Mouse (Mus musculus) hindbrain, embryonic 12.5 days (tissue): ENCODE measurements around the gene Asgr1. TPM values are rescaled to one million over a fixed set of nuclear protein-coding genes. Genes with fewer than 3 reads are reported as not detected.

Experiments used
- ATAC-seq: fragments of 200-750 bp; cut with Nextera tagmentation; 2 replicates; pipeline ENCODE4 v1.8.0; 2017; ENCODE audit warnings: moderate TSS enrichment; ENCODE audit not compliant: low FRiP score
- H3K27ac ChIP-seq: fragments of 300-500 bp; sonication (generic); 2 replicates; pipeline ENCODE4 v1.5.1; 2016; ENCODE audit warnings: mild to moderate bottlenecking
- H3K27me3 ChIP-seq: fragments of 300-500 bp; sonication (generic); 2 replicates; pipeline ENCODE4 v1.6.1; 2016; ENCODE audit warnings: mild to moderate bottlenecking
- H3K36me3 ChIP-seq: fragments of 300-500 bp; sonication (generic); 2 replicates; pipeline ENCODE4 v1.6.1; 2016; ENCODE audit warnings: mild to moderate bottlenecking
- H3K4me1 ChIP-seq: fragments of 300-500 bp; sonication (generic); 2 replicates; pipeline ENCODE4 v1.6.1; 2016
- H3K4me2 ChIP-seq: fragments of 300-500 bp; sonication (generic); replicated peaks from 2 replicates; pipeline ENCODE4 v1.6.1; 2016; ENCODE audit warnings: mild to moderate bottlenecking
- H3K4me3 ChIP-seq: fragments of 300-500 bp; sonication (generic); 2 replicates; pipeline ENCODE4 v1.5.1; 2016; ENCODE audit warnings: mild to moderate bottlenecking
- H3K9ac ChIP-seq: fragments of 300-500 bp; sonication (generic); 2 replicates; pipeline ENCODE4 v1.6.1; 2016; ENCODE audit warnings: mild to moderate bottlenecking, moderate library complexity
- H3K9me3 ChIP-seq: fragments of 300-500 bp; sonication (generic); replicated peaks from 2 replicates; pipeline ENCODE4 v1.6.1; 2016; ENCODE audit warnings: mild to moderate bottlenecking
- WGBS: fragments of 180-500 bp; shearing (Covaris S2); methylation state at CpG from one replicate; pipeline ENCODE4 v1.1.7; 2016; 5-methylcytosine and 5-hydroxymethylcytosine counted together
- polyA plus RNA-seq: library from polyadenylated mRNA; unstranded; fragments of >200 nt; fragmentation: Nextera tagmentation; extraction: Ambion mirVana; gene quantifications from 2 replicates; pipeline ENCODE4 v1.2.1, GENCODE M21; 2016

The Asgr1 gene
- polyA plus RNA-seq, 1 experiment from 2014 or later: 0.89 TPM

GRCm38 (mm10) chr11:70017199-70017767 lies 36.6 kb upstream of the Asgr1 start:
- no peak for ATAC-seq
- Histone ChIP-seq H3K4me3 (peak overlapping the region; percentile 71; the same call in 1 of the 2 replicates), H3K4me2 (peak overlapping the region; percentile 91), H3K27me3 (no peaks in the 10 kb centered on the region), H3K4me1 (peaks cover 54% of the 10 kb centered on the region), H3K36me3 (peaks cover 13% of the 10 kb centered on the region), H3K9ac (peak overlapping the region; percentile 96), H3K9me3 (no peaks in the 10 kb centered on the region), H3K27ac (peak overlapping the region; percentile 94)
- 44% methylated on average over 7 of the region's 7 CpGs for WGBS

GRCm38 (mm10) chr11:70018131-70018990 lies 35.5 kb upstream of the Asgr1 start:
- peak overlapping the region; percentile 94 for H3K27ac ChIP-seq
- H3K4me3 ChIP-seq: peak overlapping the region; percentile 71
- H3K9ac ChIP-seq: peak overlapping the region; percentile 96
- no peaks in the 10 kb centered on the region for H3K27me3 ChIP-seq
- peaks cover 64% of the 10 kb centered on the region for H3K4me1 ChIP-seq
- H3K4me2 ChIP-seq: peak overlapping the region; percentile 91
- 1% methylated on average over 21 of the region's 25 CpGs for WGBS
- H3K9me3 ChIP-seq: no peaks in the 10 kb centered on the region
- H3K36me3 ChIP-seq: peaks cover 2% of the 10 kb centered on the region; the same call in 1 of the 2 replicates
- ATAC-seq: no peak

GRCm38 (mm10) chr11:70019495-70020021 lies 34.3 kb upstream of the Asgr1 start:
- Histone ChIP-seq H3K9me3 (no peaks in the 10 kb centered on the region), H3K36me3 (no peaks in the 10 kb centered on the region), H3K9ac (peak overlapping the region; percentile 96), H3K4me1 (peaks cover 67% of the 10 kb centered on the region), H3K4me3 (peak overlapping the region; percentile 71), H3K27me3 (no peaks in the 10 kb centered on the region), H3K27ac (peak overlapping the region; percentile 94), H3K4me2 (peak overlapping the region; percentile 91)
- 25% methylated on average over 1 of the region's 2 CpGs for WGBS
- no peak for ATAC-seq

- peak overlapping the region; percentile 94 for H3K27ac ChIP-seq
- ATAC-seq: no peak
- H3K36me3 ChIP-seq: no peaks in the 10 kb centered on the region
- WGBS: 24% methylated on average over 7 of the region's 8 CpGs
- H3K4me3 ChIP-seq: peak overlapping the region; percentile 71
- H3K27me3 ChIP-seq: no peaks in the 10 kb centered on the region
- H3K4me1 ChIP-seq: peaks cover 68% of the 10 kb centered on the region
- peak overlapping the region; percentile 91 for H3K4me2 ChIP-seq
- H3K9me3 ChIP-seq: no peaks in the 10 kb centered on the region
- peak overlapping the region; percentile 96 for H3K9ac ChIP-seq
These were observed 33.8 kb upstream of the Asgr1 start for GRCm38 (mm10) chr11:70020022-70020631.

- H3K4me2 ChIP-seq: peak overlapping the region; percentile 91
These were observed 33.1 kb upstream of the Asgr1 start for GRCm38 (mm10) chr11:70020731-70021263.

GRCm38 (mm10) chr11:70021264-70022132 lies 32.4 kb upstream of the Asgr1 start:
- Histone ChIP-seq H3K4me3 (peak overlapping the region; percentile 71), H3K9me3 (no peaks in the 10 kb centered on the region), H3K4me1 (peaks cover 80% of the 10 kb centered on the region), H3K9ac (peak overlapping the region; percentile 96; the same call in 1 of the 2 replicates), H3K4me2 (peak overlapping the region; percentile 91), H3K36me3 (no peaks in the 10 kb centered on the region), H3K27ac (peak overlapping the region; percentile 94), H3K27me3 (no peaks in the 10 kb centered on the region)
- ATAC-seq: peak; percentile 76
- WGBS: 2% methylated on average over 40 of the region's 40 CpGs

More at GRCm38 (mm10) chr11:70020731-70021263, 33.1 kb upstream of the Asgr1 start:
- peak; percentile 82 for ATAC-seq
- Histone ChIP-seq H3K9me3 (no peaks in the 10 kb centered on the region), H3K27ac (peak overlapping the region; percentile 94), H3K4me3 (peak overlapping the region; percentile 71), H3K27me3 (no peaks in the 10 kb centered on the region), H3K9ac (peak overlapping the region; percentile 96), H3K36me3 (no peaks in the 10 kb centered on the region), H3K4me1 (peaks cover 73% of the 10 kb centered on the region)
- WGBS: 0% methylated on average over 8 of the region's 8 CpGs

- Histone ChIP-seq H3K9me3 (no peaks in the 10 kb centered on the region), H3K4me3 (peak overlapping the region; percentile 35), H3K27me3 (no peaks in the 10 kb centered on the region), H3K4me1 (peaks cover 86% of the 10 kb centered on the region), H3K4me2 (peak overlapping the region; percentile 65), H3K36me3 (no peaks in the 10 kb centered on the region), H3K27ac (peak overlapping the region; percentile 67), H3K9ac (peak overlapping the region; percentile 57)
- no peak for ATAC-seq
- 5% methylated on average over 23 of the region's 29 CpGs for WGBS
These were observed 30.3 kb upstream of the Asgr1 start for GRCm38 (mm10) chr11:70023481-70024150.

- Histone ChIP-seq H3K27ac (peak overlapping the region; percentile 67), H3K4me1 (peaks cover 86% of the 10 kb centered on the region), H3K27me3 (no peaks in the 10 kb centered on the region), H3K9ac (peak overlapping the region; percentile 57; the same call in 1 of the 2 replicates), H3K9me3 (no peaks in the 10 kb centered on the region), H3K36me3 (no peaks in the 10 kb centered on the region), H3K4me2 (peak overlapping the region; percentile 65), H3K4me3 (peak overlapping the region; percentile 35)
- 12% methylated on average over 6 of the region's 6 CpGs for WGBS
- no peak for ATAC-seq
These were observed 29.8 kb upstream of the Asgr1 start for GRCm38 (mm10) chr11:70024151-70024514.

- Histone ChIP-seq H3K4me1 (peaks cover 91% of the 10 kb centered on the region), H3K36me3 (peaks cover 11% of the 10 kb centered on the region), H3K4me3 (peak overlapping the region; percentile 30), H3K9ac (peak overlapping the region; percentile 59), H3K27ac (peak overlapping the region; percentile 98), H3K27me3 (no peaks in the 10 kb centered on the region), H3K9me3 (no peaks in the 10 kb centered on the region), H3K4me2 (peak overlapping the region; percentile 64)
- ATAC-seq: no peak
- 0% methylated on average over 17 of the region's 19 CpGs for WGBS
These were observed 27.2 kb upstream of the Asgr1 start for GRCm38 (mm10) chr11:70026689-70027088.

- Histone ChIP-seq H3K4me1 (peaks cover 86% of the 10 kb centered on the region), H3K27ac (peak overlapping the region; percentile 98), H3K27me3 (no peaks in the 10 kb centered on the region), H3K4me2 (peak overlapping the region; percentile 64), H3K9me3 (no peaks in the 10 kb centered on the region), H3K9ac (peak overlapping the region; percentile 59), H3K36me3 (peaks cover 19% of the 10 kb centered on the region), H3K4me3 (peak overlapping the region; percentile 30)
- WGBS: 30% methylated on average over 9 of the region's 9 CpGs
- ATAC-seq: no peak
These were observed 26.5 kb upstream of the Asgr1 start for GRCm38 (mm10) chr11:70027397-70027796.
